Mouse (Mus musculus) urinary bladder, postnatal 10 days (tissue): ENCODE data around the gene Prrx2.

Source experiments
- DNase-seq: peaks from one replicate; pipeline ENCODE4 v3.0.0; 2022; ENCODE audit warnings: low spot score

The Prrx2 gene

GRCm38 (mm10) chr2:30870863-30871262 lies 36.1 kb downstream of the Prrx2 start:
- DNase-seq = no peak

- DNase-seq = no peak
Observed at GRCm38 (mm10) chr2:30872669-30873068, 37.9 kb downstream of the Prrx2 start.

- no peak for DNase-seq
Observed at GRCm38 (mm10) chr2:30874445-30874844, 39.7 kb downstream of the Prrx2 start.

GRCm38 (mm10) chr2:30875096-30875495 lies 40.3 kb downstream of the Prrx2 start:
- DNase-seq = no peak

GRCm38 (mm10) chr2:30875621-30876432 lies 41.1 kb downstream of the Prrx2 start:
- no peak for DNase-seq

GRCm38 (mm10) chr2:30879481-30879880 lies 44.7 kb downstream of the Prrx2 start:
- DNase-seq = no peak

- DNase-seq = no peak
Observed at GRCm38 (mm10) chr2:30881215-30881614, 46.4 kb downstream of the Prrx2 start.

GRCm38 (mm10) chr2:30884852-30885373 lies 50.1 kb downstream of the Prrx2 start:
- DNase-seq = no peak

GRCm38 (mm10) chr2:30885453-30886163 lies 50.8 kb downstream of the Prrx2 start:
- no peak for DNase-seq

GRCm38 (mm10) chr2:30891002-30891401 lies 56.2 kb downstream of the Prrx2 start:
- no peak for DNase-seq

- DNase-seq = no peak
Observed at GRCm38 (mm10) chr2:30893399-30893798, 58.6 kb downstream of the Prrx2 start.

- no peak for DNase-seq
Observed at GRCm38 (mm10) chr2:30893946-30894345, 59.2 kb downstream of the Prrx2 start.

GRCm38 (mm10) chr2:30897291-30897690 lies 62.5 kb downstream of the Prrx2 start:
- DNase-seq = no peak

GRCm38 (mm10) chr2:30899397-30900069 lies 64.8 kb downstream of the Prrx2 start:
- no peak for DNase-seq

GRCm38 (mm10) chr2:30901646-30902160 lies 66.9 kb downstream of the Prrx2 start:
- no peak for DNase-seq

- DNase-seq = no peak
Observed at GRCm38 (mm10) chr2:30902256-30902655, 67.5 kb downstream of the Prrx2 start.

- DNase-seq = no peak
Observed at GRCm38 (mm10) chr2:30902726-30903722, 68.3 kb downstream of the Prrx2 start.

- DNase-seq = no peak
Observed at GRCm38 (mm10) chr2:30904231-30904630, 69.5 kb downstream of the Prrx2 start.

GRCm38 (mm10) chr2:30904991-30905390 lies 70.2 kb downstream of the Prrx2 start:
- DNase-seq = no peak

GRCm38 (mm10) chr2:30905906-30906305 lies 71.1 kb downstream of the Prrx2 start:
- DNase-seq = no peak

GRCm38 (mm10) chr2:30906641-30907040 lies 71.9 kb downstream of the Prrx2 start:
- DNase-seq = no peak
